ENCODE assay signal across 8 mouse cellular contexts in the genomic region with DNA sequence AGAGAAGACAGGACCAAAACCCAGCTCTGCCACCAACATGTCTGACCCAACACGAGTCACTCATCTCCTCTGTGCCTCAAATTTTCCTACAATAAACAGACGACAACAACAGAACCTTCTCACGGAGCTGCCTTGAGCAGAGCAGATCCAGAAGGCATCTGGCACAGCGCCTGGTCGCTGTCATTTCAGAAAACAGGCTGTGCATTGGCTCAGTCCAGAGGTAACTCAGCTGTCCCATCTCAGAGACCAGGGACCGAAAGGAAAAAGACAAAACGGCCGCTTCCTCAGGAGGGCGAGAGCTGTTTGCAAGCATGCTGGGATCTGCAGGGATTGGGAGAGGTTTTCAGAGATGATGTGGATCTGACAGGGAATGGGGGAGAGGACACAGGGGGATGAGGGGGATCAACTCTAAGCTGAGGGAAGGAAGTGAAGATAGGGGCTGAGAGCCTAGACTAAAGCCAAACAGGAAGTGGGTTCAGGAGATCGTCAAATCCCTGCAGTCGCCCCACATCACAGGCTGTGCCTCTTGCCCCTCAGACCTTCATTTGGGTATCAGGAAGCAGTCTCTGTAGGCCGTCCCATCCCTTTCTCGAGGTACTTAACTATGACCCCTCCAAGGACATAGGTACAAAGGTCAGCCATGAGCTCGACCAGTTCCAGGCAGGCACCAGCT. TPM values are rescaled to one million over a fixed set of nuclear protein-coding genes. Genes with fewer than 3 reads are reported as not detected.
DNase-seq lines count a peak whose midpoint lies in the region; ATAC-seq and TF ChIP-seq lines count a peak whose summit lies in the region.

No protein-coding gene starts in this region.

- 73% methylated on average over 14 of the region's 14 CpGs for WGBS in hindbrain, embryonic 12.5 days
- 75% methylated on average over 14 of the region's 14 CpGs for WGBS in hindbrain, embryonic 10.5 days
- WGBS in intestine, embryonic 15.5 days: 35% methylated on average over 14 of the region's 14 CpGs
- WGBS in hindbrain, embryonic 14.5 days: 72% methylated on average over 14 of the region's 14 CpGs

- no peaks in the 10 kb centered on the region for H3K9me3 ChIP-seq in hindbrain, embryonic 12.5 days (replicated peaks)
- no peaks in the 10 kb centered on the region for H3K9me3 ChIP-seq in hindbrain, embryonic 10.5 days
- peaks cover 8% of the 10 kb centered on the region for H3K9me3 ChIP-seq in G1E (replicated peaks)
- H3K9me3 ChIP-seq in intestine, embryonic 15.5 days: no peaks in the 10 kb centered on the region
- no peaks in the 10 kb centered on the region for H3K9me3 ChIP-seq in hindbrain, embryonic 14.5 days (ENCODE audit: control insufficient read depth, low read length)

- H3K36me3 ChIP-seq in hindbrain, embryonic 12.5 days: no peaks in the 10 kb centered on the region
- no peaks in the 10 kb centered on the region for H3K36me3 ChIP-seq in hindbrain, embryonic 10.5 days
- H3K36me3 ChIP-seq in G1E (replicated peaks): peaks cover 54% of the 10 kb centered on the region
- peaks cover 4% of the 10 kb centered on the region; the same call in 1 of the 2 replicates for H3K36me3 ChIP-seq in intestine, embryonic 15.5 days
- H3K36me3 ChIP-seq in hindbrain, embryonic 14.5 days (replicated peaks; ENCODE audit: control insufficient read depth, insufficient read depth): no peaks in the 10 kb centered on the region

- H3K4me2 ChIP-seq in hindbrain, embryonic 12.5 days (replicated peaks): no peak overlapping the region
- peak overlapping the region; percentile 42 for H3K4me2 ChIP-seq in intestine, embryonic 15.5 days (replicated peaks)
- no peak overlapping the region for H3K4me2 ChIP-seq in hindbrain, embryonic 14.5 days (replicated peaks)

- no peak for DNase-seq in hindbrain, embryonic 10.5 days (ENCODE audit: low spot score)
- DNase-seq in G1E (ENCODE audit: low spot score): no peak
- peak; percentile 46 for DNase-seq in cerebellum, adult 9-10 months
- DNase-seq in urinary bladder, adult 18-20 months (ENCODE audit: low spot score in 2 of 2): no peak
- DNase-seq in natural killer cell, adult 2 months (ENCODE audit: low spot score in 2 of 2): no peak
- DNase-seq in hindbrain, embryonic 14.5 days (ENCODE audit: low spot score): no peak

- H3K4me1 ChIP-seq in hindbrain, embryonic 12.5 days: peaks cover 14% of the 10 kb centered on the region
- peaks cover 24% of the 10 kb centered on the region for H3K4me1 ChIP-seq in hindbrain, embryonic 10.5 days (replicated peaks)
- H3K4me1 ChIP-seq in G1E (ENCODE audit: insufficient read depth, low read depth, low read length): peaks cover 62% of the 10 kb centered on the region
- peaks cover 26% of the 10 kb centered on the region for H3K4me1 ChIP-seq in intestine, embryonic 15.5 days (replicated peaks)
- peaks cover 10% of the 10 kb centered on the region for H3K4me1 ChIP-seq in hindbrain, embryonic 14.5 days (replicated peaks; ENCODE audit: control insufficient read depth, insufficient read depth, low read length)

- TF ChIP-seq CTCF in G1E (IDR thresholded peaks at IDR 0.05; ENCODE audit: low read depth, low read length): no peak

- ATAC-seq in hindbrain, embryonic 12.5 days (ENCODE audit: low FRiP score): no peak
- no peak for ATAC-seq in G1E (ENCODE audit: extremely low read depth, insufficient number of reproducible peaks, low FRiP score, poor library complexity, severe bottlenecking)
- ATAC-seq in intestine, embryonic 15.5 days: no peak
- no peak for ATAC-seq in hindbrain, embryonic 14.5 days (ENCODE audit: low FRiP score)

- peak overlapping the region; percentile 32; the same call in 1 of the 2 replicates for H3K9ac ChIP-seq in hindbrain, embryonic 12.5 days
- peak overlapping the region; percentile 18; the same call in 1 of the 2 replicates for H3K9ac ChIP-seq in intestine, embryonic 15.5 days
- no peak overlapping the region for H3K9ac ChIP-seq in hindbrain, embryonic 14.5 days

- H3K27ac ChIP-seq in hindbrain, embryonic 12.5 days: no peak overlapping the region
- H3K27ac ChIP-seq in hindbrain, embryonic 10.5 days: no peak overlapping the region
- peak overlapping the region; percentile 57 for H3K27ac ChIP-seq in intestine, embryonic 15.5 days
- H3K27ac ChIP-seq in hindbrain, embryonic 14.5 days: no peak overlapping the region

- no peaks in the 10 kb centered on the region for H3K27me3 ChIP-seq in hindbrain, embryonic 12.5 days
- H3K27me3 ChIP-seq in hindbrain, embryonic 10.5 days (ENCODE audit: insufficient read depth, poor library complexity, severe bottlenecking): peaks cover 4% of the 10 kb centered on the region; the same call in 1 of the 2 replicates
- H3K27me3 ChIP-seq in G1E (ENCODE audit: insufficient read depth, low read length): no peaks in the 10 kb centered on the region
- H3K27me3 ChIP-seq in intestine, embryonic 15.5 days (replicated peaks): no peaks in the 10 kb centered on the region
- no peaks in the 10 kb centered on the region for H3K27me3 ChIP-seq in hindbrain, embryonic 14.5 days (ENCODE audit: control insufficient read depth, insufficient read depth, low read length)

- no peak overlapping the region for H3K4me3 ChIP-seq in hindbrain, embryonic 12.5 days
- H3K4me3 ChIP-seq in hindbrain, embryonic 10.5 days: no peak overlapping the region
- peak overlapping the region; percentile 49; the same call in 1 of the 2 replicates for H3K4me3 ChIP-seq in G1E (ENCODE audit: low read depth, low read length)
- no peak overlapping the region for H3K4me3 ChIP-seq in intestine, embryonic 15.5 days (replicated peaks)
- H3K4me3 ChIP-seq in hindbrain, embryonic 14.5 days (replicated peaks; ENCODE audit: low read length): no peak overlapping the region

RNA-seq across cellular contexts. Expression of gene Abcb10, which starts 4.6 kb away (rescaled TPM):
- 19.8 and 20.7 TPM in 2 replicates for polyA plus RNA-seq in hindbrain, embryonic 12.5 days (2016; fragmentation: Nextera tagmentation; extraction: Ambion mirVana)
- 19.5 and 21.4 TPM in 2 replicates for polyA plus RNA-seq in hindbrain, embryonic 10.5 days (2016; fragmentation: Nextera tagmentation; extraction: Ambion mirVana)
- total RNA-seq in G1E (2014; fragmentation: Nextera tagmentation) (20.8 and 44.3 TPM in 2 replicates), G1E (2017) (19.6 and 21.6 TPM in 2 replicates)
- polyA plus RNA-seq in G1E (2012): 19.7 and 22.1 TPM in 2 replicates
- 21.9 and 22.3 TPM in 2 replicates for polyA plus RNA-seq in intestine, embryonic 15.5 days (2015; fragmentation: Nextera tagmentation; extraction: Ambion mirVana)
- polyA plus RNA-seq in hindbrain, embryonic 14.5 days (2014; fragmentation: Nextera tagmentation; extraction: Ambion mirVana): 19.7 and 21.5 TPM in 2 replicates

RNA-seq across cellular contexts. Expression of gene Nup133, which starts 29.2 kb away (rescaled TPM):
- polyA plus RNA-seq in hindbrain, embryonic 12.5 days (2016; fragmentation: Nextera tagmentation; extraction: Ambion mirVana): 39.2 and 42.1 TPM in 2 replicates
- 44.7 and 52.4 TPM in 2 replicates for polyA plus RNA-seq in hindbrain, embryonic 10.5 days (2016; fragmentation: Nextera tagmentation; extraction: Ambion mirVana)
- 46.2 and 66.5 TPM in 2 replicates for total RNA-seq in G1E (2014; fragmentation: Nextera tagmentation)
- total RNA-seq in G1E (2017): 38.3 and 42.5 TPM in 2 replicates
- 21.2 and 31.2 TPM in 2 replicates for polyA plus RNA-seq in G1E (2012)
- polyA plus RNA-seq in intestine, embryonic 15.5 days (2015; fragmentation: Nextera tagmentation; extraction: Ambion mirVana): 29.4 and 34.0 TPM in 2 replicates
- 26.5 and 26.8 TPM in 2 replicates for polyA plus RNA-seq in hindbrain, embryonic 14.5 days (2014; fragmentation: Nextera tagmentation; extraction: Ambion mirVana)

RNA-seq across cellular contexts. Expression of gene Taf5l, which starts 42.9 kb away (rescaled TPM):
- 32.6 and 34.4 TPM in 2 replicates for polyA plus RNA-seq in hindbrain, embryonic 12.5 days (2016; fragmentation: Nextera tagmentation; extraction: Ambion mirVana)
- polyA plus RNA-seq in hindbrain, embryonic 10.5 days (2016; fragmentation: Nextera tagmentation; extraction: Ambion mirVana): 37.8 and 40.2 TPM in 2 replicates
- total RNA-seq in G1E (2014; fragmentation: Nextera tagmentation) (36.9 and 46.6 TPM in 2 replicates), G1E (2017) (35.0 and 38.0 TPM in 2 replicates)
- 23.5 and 24.3 TPM in 2 replicates for polyA plus RNA-seq in G1E (2012)
- 40.0 and 40.6 TPM in 2 replicates for polyA plus RNA-seq in intestine, embryonic 15.5 days (2015; fragmentation: Nextera tagmentation; extraction: Ambion mirVana)
- polyA plus RNA-seq in hindbrain, embryonic 14.5 days (2014; fragmentation: Nextera tagmentation; extraction: Ambion mirVana): 24.2 and 25.7 TPM in 2 replicates

RNA-seq across cellular contexts. Expression of gene Urb2, which starts 43.0 kb away (rescaled TPM):
- polyA plus RNA-seq in hindbrain, embryonic 12.5 days (2016; fragmentation: Nextera tagmentation; extraction: Ambion mirVana): 5.9 and 6.4 TPM in 2 replicates
- 6.8 and 7.1 TPM in 2 replicates for polyA plus RNA-seq in hindbrain, embryonic 10.5 days (2016; fragmentation: Nextera tagmentation; extraction: Ambion mirVana)
- total RNA-seq in G1E (2014; fragmentation: Nextera tagmentation) (19.5 and 24.8 TPM in 2 replicates), G1E (2017) (19.3 and 19.4 TPM in 2 replicates)
- 2.2 and 3.8 TPM in 2 replicates for polyA plus RNA-seq in G1E (2012)
- polyA plus RNA-seq in intestine, embryonic 15.5 days (2015; fragmentation: Nextera tagmentation; extraction: Ambion mirVana): 3.8 and 4.6 TPM in 2 replicates
- polyA plus RNA-seq in hindbrain, embryonic 14.5 days (2014; fragmentation: Nextera tagmentation; extraction: Ambion mirVana): 4.9 and 5.5 TPM in 2 replicates
